Mouse (Mus musculus): ENCODE data around the gene Stk24.

DNA sequence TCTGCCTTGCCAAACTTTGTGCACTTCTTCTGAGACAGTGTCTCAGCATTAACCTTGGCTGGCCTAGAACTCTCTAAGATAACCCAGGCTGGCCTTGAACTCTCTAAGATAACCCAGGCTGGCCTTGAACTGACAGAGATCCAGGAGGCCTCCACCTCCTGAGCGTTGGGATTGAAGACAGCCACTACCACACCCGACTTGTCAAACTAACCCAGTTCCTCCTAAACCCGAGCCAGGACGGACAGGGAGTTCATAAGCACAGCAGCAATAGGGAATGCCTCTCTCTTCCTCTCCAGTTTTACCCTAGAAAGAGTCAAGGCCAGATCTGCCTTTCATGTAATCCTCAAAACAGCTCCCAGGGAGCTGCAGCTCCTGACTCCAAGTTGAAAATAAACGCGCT lies 3.2 kb downstream of the Stk24 start:
- TF ChIP-seq TAL1 (IDR thresholded peaks at IDR 0.05; ENCODE audit: low read length) (no peak), GATA1 (IDR thresholded peaks at IDR 0.05; ENCODE audit: low read length) (no peak)
